Mouse (Mus musculus) erythroblast, adult 5-6 weeks (primary cell): ENCODE results near the gene Tspyl2. TPM values are rescaled to one million over a fixed set of nuclear protein-coding genes. Genes with fewer than 3 reads are reported as not detected.
"Not testable (repeated sequence)": the region's sequence is repeated elsewhere in the genome, so short reads cannot be mapped to it uniquely, and the experiment has no call there.

ENCODE experiments used
- ATAC-seq: replicated peaks from 2 replicates; pipeline ENCODE4 v1.8.0; 2016; ENCODE audit warnings: moderate number of reproducible peaks, mild to moderate bottlenecking, moderate TSS enrichment, inconsistent platforms; ENCODE audit not compliant: poor library complexity, low FRiP score, severe bottlenecking
- total RNA-seq, 2 experiments: library from RNA; stranded (forward) in 1 of 2; stranded (reverse) in 1 of 2; fragments of 150-400 nt in 1 of 2; fragments of 200-764, 138-1000 nt in 1 of 2; gene quantifications; 2 replicates each; pipeline versions ENCODE4 v1.2.3 to v1.2.4; 2015 to 2017; ENCODE audit warnings: low replicate concordance in 2 of 2

The Tspyl2 gene
- 1.3 and 7.7 TPM in 2 replicates for total RNA-seq (2015; ENCODE audit: low replicate concordance)
- total RNA-seq (2017; ENCODE audit: low replicate concordance), result 0.94 and 2.2 TPM in 2 replicates

DNA sequence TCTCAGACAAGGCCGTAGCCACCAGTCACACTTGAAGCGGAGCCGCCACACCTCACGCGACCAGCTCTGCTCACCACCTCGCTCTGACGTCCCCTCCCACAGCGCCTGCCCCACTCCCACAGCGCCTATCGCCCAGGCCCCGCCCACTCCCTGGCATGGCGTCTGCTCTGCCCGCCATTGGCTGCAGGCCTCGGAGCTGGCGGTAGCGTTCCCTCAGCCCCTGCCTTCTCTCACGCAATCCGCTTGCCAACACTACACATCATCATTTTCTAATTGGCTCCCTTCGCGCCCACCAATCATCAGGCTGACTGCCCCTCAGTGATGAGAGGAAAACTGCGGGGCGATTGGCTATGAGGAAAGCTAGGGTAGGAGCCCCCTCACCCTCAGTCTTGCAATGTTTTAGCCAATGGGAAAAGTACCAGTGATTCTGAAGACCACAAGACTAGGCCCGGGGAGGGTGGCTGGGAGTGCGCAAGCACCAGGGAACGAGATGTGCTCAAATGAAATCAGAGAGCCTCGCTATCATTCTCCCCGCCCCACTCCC, at the start of gene Tspyl2:
Tspyl2 (minus strand) TSS at position 68 of the 544 bp plus-strand sequence.
- ATAC-seq, result peak; percentile 100

DNA sequence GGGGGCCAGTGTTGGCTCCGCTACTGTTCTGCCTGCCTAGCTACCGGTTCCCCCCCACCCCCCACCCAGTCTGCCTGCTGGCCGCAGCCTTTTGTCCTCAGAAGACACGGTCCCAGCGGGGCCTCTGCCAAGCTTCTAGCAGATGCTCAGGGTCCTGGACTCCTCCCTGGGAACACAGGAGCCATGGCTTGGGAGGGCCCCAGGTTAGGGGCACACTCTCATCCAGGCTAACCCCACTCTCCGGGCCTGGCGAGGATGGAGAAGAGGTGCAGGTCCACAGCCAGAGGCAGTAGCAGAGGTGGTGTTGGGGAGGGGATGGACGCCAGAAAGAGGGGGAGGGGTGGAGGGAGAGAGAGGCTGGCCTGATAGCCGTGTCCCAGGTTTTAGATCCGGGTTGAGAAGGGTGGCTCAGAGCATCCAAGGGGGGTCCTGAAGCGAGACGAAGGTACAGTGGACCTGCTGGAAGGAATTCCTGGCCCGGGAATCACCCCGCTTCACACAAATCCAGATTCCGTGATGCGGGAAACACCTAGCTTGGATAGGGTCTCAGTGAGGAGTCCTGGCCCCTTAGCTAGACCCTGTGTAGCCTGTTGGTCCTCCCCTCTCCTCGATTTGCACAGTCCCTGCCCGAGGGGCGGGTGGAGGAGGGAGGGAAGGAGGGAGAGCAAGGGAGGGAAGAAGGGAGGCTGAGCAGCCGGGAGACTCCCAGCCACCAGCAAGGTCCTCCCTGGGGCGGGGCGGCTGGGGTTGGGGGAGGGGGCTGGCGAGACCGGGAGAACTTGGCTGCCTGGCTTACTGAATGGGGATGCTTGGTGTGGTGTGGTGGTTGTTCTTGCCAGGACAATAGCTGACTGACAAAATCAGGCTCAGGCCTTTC, 26.4 kb upstream of the Tspyl2 start, which contains the start of gene Gpr173:
Gpr173 (minus strand) TSS at position 308 of the 877 bp plus-strand sequence.
- no peak for ATAC-seq

DNA sequence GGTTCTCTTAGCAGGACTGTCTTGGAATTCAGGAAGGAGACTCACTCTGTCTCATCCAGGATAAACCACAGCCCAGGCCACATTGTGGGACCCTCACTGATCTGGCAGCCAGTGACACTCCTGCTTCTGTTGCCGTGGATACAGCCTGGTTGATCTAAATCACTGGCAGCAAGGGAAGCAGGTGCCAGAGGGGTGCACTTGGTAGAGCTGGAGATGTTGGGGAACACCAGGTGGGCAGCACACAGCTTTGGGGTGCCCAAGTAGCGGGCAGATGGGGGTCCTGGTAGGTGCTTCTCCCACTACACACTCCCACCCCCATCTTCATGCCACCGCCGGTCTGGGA, 25.8 kb upstream of the Tspyl2 start:
- ATAC-seq, result no peak

DNA sequence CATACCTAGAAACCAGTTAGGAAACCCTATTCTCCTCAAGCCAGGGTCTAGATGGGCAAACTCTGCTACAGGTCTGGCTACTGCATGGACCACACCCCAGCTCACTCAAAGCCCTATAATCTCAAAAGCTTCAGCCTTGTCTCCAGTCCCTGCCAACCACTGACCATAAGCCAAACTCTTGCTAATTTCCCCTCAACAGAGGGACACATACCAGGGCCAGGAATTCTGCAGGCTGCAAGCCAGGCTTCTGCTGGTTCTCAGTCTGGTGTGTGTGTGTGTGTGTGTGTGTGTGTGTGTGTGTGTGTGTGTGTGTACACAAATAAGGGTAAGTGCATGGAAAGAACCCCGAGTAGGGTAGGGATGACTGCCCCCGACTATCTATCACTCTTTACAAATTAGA, 24.2 kb upstream of the Tspyl2 start:
- no peak for ATAC-seq

DNA sequence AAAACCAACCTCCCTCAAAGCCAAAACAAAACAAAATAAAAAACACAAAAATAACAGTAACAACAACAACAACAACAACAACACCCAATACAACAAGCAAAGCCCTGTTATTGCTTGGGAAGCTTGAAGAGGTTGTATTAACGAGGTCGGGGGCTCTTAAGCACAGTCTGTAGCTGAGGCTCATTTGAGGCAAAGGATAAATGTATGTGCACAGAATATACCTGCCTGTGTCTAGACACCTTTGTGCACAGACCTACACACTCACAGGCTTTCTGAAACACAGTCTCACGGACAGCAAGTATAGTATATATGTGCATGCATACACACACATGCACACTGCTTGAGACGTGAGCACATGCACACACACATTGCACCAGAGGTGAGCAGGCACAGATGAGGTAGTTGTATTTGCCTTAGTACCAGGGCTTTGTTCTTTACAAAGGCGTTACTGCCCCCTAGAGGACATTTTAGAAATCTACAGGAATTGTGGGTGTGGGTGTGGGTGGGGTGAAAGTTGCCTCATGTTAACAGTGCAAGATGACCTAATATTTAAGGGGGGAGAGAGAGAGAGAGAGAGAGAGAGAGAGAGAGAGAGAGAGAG, 10.4 kb upstream of the Tspyl2 start:
- peak; percentile 84 for ATAC-seq

DNA sequence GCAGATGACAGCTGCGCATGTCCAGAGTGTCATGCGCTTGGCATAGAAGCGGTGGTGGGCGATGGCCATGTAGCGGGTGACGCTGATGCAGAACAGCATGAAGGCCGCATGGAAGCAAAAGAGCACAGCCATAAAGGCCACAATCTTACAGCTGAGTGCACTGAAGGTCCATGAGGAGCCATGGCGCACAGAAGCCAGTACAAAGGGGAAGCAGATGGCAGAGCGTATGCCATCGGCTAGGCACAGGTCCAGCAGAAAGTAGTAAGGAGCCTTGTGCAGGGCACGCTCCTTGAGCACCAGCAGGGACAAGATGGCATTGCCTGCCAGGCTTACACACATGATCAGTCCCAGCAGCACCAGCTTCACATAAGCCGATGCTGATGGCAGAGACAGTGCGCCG, 4.8 kb upstream of the Tspyl2 start:
- no peak for ATAC-seq

DNA sequence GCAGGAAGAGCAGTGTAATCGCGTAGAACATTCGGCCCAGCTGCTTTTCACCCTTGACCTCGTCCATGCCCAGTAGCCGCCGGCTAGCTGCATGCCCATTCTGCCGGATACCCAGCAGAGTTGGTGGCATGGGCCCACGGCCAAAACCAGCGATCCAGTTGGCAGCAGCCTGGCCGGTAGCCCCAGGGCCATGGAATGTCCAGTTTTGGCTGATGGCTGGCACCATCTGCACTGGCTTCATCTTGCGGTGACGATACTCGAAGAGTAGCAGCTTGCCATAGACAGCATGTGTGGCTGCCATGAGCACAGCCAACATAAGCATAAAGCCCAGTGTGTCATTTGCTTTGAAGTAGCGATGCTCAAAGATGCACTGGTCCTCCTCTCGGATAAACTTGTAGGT, 4.4 kb upstream of the Tspyl2 start:
- no peak for ATAC-seq

DNA sequence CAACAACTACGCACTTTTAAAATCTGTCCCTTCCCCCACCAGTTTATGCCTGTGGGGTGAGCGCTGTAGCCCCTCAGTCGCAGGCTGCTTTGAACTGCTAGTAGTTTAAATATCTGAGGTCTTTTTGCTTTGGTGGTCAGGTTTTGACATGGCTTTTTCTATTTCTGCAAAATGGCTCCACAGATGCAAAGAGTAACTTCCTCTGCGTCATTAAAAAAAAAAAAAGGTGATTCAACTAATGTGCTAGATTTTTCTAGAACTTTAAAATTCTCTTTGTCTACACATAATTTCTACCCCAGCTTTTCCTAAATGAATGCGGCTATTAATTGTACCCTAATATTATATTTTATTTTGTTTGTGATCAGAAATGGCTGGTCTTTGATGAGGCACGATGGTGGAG, 678 bp upstream of the Tspyl2 start:
- ATAC-seq, result no peak

DNA sequence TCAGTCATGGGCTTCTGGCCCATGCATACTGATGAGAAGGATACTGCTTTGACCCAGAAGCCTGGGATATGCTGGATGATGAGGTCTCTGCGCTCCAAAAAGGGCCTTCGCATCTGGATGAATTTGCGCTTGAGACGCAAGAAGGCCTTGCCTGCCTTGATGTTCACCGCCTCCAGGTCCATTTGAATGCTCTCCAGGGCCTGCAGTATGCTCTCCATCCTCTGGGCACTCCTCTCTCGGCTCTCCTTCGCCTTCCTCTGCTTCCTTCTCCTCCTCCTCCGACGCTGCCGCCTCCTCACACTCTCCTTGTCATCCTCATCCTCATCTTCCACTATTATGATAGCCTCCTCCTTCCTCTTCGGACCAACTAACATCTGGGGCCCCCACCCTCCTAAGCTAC, 729 bp downstream of the Tspyl2 start:
- no peak for ATAC-seq

DNA sequence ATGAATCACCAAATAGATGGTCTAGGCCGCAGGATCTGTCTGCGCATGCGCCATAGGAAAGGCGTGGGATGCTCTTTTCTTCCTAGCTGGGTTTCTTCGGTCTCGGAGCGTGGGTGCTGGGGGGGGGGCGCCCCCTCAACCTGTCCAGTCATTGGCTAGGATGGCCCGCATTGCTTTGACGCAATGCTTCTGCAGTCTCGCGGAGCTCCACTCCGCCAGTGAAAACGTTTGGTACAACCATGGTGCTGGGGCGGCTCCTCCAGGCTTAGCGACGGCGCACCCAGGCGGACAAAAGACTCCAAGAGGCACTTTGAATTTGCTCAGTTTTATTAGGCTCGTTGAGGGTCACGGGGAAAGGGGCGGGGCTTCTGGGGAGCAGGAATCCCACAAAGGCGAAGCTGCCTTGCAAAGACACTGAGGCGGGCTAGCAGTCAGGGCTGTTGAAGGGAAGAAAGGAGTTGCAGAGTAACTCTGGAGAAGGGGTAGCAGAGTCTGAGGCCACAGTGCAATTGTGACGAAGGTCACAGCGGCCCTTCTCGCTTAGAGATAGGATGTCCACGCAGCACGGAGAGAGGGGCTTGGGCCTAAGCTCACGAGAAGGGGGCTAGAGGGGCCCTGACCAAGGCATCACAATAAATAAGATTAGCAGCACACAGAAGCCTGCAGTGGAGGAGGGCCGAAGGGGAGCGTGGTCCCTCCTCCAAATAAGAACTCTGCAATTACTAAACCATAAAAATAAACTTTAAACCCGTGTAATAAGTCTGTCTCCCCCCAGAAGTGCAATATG, 5.5 kb downstream of the Tspyl2 start:
- peak; percentile 83 for ATAC-seq

DNA sequence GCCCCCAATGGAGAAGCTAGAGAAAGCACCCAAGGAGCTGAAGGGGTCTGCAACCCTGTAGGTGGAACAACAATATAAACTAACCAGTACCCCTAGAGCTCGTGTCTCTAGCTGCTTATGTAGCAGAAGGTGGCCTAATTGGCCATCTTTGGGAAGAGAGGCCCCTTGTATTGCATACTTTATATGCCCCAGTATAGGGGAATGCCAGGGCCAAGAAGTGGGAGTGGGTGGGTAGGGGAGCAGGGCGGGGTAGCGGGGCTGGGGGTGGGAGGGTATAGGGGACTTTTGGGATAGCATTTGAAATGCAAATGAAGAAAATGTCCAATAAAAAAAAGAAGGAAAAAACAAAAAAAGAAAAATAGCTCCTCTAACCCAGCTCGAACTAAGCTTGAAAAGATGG, 6.1 kb downstream of the Tspyl2 start:
- not testable (repeated sequence) for ATAC-seq

DNA sequence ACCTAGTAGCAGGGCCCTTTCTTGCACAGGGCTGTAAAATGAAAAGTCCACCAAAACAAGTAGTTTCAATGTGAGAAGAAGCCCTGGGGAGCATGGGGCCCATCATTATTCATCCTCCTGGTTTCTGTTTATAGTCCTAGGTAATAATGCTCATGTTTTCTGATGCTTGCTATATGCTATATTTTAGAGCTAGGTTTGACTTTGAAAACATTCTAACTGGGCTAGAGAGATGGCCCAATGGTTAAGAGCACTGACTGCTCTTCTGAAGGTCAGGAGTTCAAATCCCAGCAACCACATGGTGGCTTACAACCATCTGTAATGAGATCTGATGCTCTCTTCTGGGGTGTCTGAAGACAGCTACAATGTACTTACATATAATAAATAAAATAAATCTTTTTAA, 12.8 kb downstream of the Tspyl2 start:
- not testable (repeated sequence) for ATAC-seq

DNA sequence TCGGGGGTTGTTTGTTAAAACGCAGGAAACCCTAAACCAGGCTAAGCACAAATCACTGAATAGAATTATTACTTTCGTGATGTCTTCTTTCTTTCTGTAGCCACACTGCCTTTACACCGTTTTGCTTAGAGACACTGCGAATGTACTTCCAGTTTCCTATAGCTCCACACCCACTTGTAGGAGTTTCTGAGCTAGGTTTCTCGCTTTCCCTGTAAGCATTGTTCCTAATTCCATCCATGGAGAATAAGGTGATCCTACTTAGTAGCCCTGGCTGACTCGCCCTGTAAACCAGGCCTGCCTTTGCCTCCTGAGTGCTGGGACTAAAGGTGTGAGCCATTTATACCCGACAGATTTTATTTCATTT, 14.6 kb downstream of the Tspyl2 start:
- peak; percentile 37; the same call in 1 of the 2 replicates for ATAC-seq

DNA sequence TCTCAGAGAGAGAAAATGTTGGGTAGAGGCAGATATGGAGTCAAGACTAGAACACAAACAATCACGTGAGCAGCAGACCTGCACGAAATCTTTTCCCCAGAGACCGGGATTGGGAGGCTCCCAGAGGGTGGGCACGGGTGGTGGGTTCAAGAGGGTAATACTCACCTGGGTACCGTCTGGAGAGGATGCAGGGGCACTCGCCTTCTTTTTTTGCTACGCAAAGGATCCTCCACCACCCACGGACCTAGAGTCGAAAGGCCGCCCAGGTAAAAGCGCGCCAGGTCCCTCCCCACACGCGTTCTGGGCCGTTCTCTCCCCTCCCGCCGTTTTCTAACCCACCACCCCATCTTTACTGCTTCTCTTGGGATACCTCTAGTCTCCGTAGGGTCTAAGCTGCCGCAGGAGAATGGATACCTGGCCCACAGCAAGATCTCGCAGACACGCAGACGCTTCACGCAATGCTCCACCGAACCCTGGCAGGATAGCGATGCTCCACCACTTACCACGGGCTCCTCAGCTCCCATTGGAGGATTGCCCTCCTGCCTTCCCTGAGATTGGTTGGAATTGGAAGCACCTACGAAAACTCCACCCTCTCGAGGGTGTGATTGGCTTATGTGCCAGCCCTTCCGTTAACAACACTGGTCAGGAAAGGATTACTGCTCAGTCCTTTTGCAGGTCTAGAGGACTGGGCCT, 15.1 kb downstream of the Tspyl2 start, which contains the start of gene Kantr:
Kantr (minus strand) TSS at position 500 of the 693 bp plus-strand sequence.
- ATAC-seq, result peak; percentile 100

DNA sequence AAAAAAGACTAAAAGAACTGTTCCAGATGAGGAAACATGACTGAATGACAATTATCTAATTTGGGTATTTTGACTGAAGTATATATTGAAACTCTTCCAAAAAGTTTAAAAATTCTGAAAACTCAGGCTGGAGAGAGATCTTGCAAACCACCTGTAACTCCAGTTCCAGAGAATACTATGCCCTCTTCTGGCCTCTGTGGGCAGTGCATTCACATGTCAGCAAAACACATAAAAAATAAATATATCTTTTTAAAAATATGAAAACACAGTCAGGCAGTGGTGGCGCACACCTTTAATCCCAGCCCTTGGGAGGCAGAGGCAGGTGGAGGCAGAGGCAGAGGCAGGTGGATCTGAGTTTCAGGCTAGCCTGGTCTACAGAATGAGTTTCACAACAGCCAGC, 18.6 kb downstream of the Tspyl2 start:
- ATAC-seq, result no peak

DNA sequence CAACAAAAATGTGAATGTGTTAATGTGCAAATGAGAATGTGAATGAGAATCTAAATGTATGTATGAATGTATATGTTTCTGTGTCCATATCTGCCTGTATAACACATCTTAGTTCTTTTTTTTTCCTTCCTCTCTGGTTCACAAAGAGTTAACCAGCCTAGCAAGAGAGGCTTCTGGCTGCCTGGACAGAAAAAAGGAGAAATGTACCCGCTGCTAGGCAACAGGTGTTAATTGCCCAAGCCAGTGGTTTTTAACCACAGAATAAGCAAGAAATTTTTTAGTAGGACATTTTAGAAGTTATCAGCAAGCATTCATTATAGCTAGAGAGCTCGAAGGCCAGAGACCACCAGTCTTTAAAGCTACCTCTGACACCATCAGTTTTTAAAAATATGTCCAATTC, 19.4 kb downstream of the Tspyl2 start:
- no peak for ATAC-seq

DNA sequence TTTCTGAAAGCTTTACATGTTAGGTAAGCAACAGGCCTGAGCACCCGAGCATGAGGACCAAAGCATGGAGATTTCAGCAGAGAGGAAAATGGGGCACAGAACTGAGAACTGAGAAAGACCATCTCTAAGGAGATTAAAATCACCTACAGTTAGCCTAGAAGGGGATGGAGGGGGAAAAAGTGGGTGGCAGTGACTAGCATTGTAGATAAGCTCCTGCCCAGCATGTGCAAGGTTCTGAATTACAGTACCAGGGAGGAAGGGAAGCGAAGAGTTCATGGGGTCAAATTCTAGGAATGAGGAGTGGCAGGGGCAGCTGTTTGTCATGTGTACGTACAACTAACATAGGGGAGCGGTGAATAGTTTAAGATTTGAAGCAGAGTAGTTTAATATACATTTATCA, 21.7 kb downstream of the Tspyl2 start:
- ATAC-seq, result no peak

DNA sequence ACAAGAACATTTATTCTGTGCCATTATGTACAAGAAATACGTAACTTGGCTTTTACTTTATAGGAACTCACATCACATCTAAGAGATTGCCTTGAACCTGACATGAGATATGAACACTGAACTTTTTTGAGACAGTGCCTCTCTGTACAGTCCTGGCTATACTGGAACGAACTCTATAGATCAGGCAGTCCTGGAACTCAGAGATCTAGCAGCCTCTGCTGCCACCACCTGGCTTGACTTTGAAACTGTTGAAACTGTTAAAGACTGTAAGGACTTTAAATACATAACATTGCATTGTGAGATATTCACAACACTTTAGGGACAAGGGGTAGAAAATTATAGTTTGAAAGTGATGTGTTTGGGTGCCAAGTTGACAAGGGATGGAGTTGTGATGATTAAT, 34.3 kb downstream of the Tspyl2 start:
- peak; percentile 90 for ATAC-seq

DNA sequence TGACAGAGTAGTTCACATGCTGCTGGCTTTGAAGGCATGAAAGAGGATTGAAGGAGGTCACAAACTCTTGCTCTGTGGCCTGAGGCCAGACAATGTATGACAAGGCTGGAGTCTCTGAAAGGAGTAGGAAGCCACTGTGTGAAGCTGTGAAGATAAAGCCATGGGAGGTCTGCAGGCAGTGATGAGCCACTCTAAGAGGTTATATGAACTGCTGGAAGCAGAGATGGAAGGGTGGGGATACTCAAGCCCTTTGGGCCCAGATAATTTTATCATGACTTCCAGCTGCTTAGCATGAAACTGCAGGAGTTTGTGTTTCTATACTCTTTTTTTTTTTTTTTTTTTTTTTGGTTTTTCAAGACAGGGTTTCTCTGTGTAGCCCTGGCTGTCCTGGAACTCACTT, 34.9 kb downstream of the Tspyl2 start:
- peak; percentile 99 for ATAC-seq

DNA sequence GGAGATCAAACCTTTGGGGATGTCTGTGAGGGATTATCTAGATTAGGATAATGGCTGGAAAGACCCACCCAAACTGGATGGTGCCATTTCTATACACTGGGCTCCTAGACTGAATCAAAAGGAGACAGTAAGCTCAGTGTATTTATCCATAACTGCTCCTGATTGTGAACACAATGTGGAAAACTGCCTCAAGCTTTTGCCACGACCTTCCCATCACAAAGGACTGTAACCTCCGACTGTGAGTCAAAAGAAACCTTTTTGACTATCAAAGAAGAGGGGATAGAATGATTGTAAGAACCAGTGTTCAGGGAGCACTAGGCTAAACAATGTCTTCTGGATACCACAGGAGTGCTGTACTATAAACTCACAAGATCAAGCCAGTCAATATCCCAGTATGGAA, 36.0 kb downstream of the Tspyl2 start:
- no peak for ATAC-seq
